Mouse (Mus musculus) embryo, embryonic 11.5 days (tissue): ENCODE results near the gene Foxc1.

Experiments
- DNase-seq: peaks from one replicate; pipeline ENCODE4 v3.0.0-alpha.2; 2012; ENCODE audit warnings: low read depth, low spot score

The Foxc1 gene

GRCm38 (mm10) chr13:31830332-31830731 lies 23.9 kb downstream of the Foxc1 start:
- no peak for DNase-seq

DNA sequence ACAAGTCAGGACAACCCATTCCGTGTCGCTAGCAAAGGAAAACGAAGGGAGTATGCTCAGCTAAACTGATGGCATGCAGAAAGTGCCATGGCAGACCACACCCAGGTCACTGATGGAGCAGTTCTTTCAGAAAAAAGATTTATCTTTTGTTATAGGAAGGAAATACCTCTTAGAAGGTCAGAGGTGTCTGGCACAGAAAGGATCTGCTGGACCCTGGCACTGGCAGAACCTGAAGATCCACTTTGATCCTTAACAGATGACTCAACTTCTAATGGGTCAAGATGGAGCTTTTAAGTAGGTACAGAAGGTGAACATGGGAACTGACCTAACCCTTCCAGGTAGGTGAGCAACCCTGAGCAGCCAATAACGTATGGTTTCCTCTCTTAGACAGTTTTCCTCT lies 29.4 kb downstream of the Foxc1 start:
- no peak for DNase-seq

DNA sequence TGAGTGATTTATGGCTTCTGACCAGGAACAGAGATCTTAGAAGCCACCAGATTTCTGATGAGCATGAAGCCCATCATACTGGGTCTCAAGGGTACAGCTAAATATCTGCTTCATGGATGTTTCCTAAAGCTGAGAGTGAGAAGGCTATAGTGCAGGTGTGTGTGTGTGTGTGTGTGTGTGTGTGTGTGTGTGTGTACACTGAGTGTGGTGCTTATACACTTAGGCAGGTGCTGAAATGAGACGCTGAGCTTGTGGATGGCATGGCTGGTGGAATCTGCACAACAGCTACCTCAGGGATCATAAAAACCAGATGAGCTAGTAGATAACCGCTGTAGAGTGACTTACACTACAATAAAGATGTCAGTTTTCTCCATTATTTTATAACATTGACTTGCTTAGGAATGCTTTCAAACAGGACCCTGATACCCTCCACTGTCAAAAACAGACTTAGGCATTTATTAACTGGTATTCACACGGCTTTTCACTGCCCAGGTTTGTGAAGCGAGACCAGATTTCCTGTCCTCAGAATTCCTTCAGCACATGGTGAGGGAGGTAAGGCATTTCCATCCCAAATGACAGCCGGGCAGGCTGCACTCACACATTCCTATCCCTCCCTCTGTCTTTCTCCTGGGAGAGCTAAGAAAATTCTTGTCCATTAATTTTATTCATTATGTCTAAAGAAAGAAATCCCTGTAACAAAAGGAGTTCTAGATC lies 43.0 kb downstream of the Foxc1 start:
- no peak for DNase-seq

GRCm38 (mm10) chr13:31853564-31853963 lies 47.1 kb downstream of the Foxc1 start:
- DNase-seq = no peak

DNA sequence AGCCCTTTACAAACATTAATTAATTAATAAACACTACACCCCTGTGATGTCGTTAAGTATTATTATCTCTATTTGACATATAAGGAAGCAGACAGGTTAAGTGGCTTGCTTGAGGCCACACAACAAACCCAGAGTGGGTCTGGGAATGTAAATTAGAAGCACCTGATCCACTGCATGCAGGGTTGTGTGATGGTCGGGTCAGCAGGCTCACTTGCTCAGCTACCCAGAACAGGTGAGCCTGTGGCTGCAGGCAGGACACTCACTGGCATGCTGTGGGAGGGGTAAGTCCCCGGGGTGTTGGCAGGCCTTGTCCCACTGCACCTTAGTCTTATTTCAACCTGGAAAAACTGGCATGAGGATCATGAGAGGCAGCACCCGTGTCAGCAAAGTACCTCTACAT lies 47.6 kb downstream of the Foxc1 start:
- no peak for DNase-seq

- no peak for DNase-seq
Measured at GRCm38 (mm10) chr13:31860200-31860599, 53.8 kb downstream of the Foxc1 start.
